Mouse (Mus musculus) liver, embryonic 16.5 days (tissue): ENCODE measurements at regions not wholly inside any gene's neighbourhood (a gene's known extent, or its start where the extent isn't known, plus 50 kb on each side); places are given as distances from the start of the nearest gene placed in this dataset.

Source experiments
- ATAC-seq: fragments of 200-750 bp; cut with Nextera tagmentation; 2 replicates; pipeline ENCODE4 v1.8.0; 2017; ENCODE audit warnings: low read depth, mild to moderate bottlenecking, moderate number of reproducible peaks, moderate library complexity
- H3K27ac ChIP-seq: fragments of 300-500 bp; sonication (generic); 2 replicates; pipeline ENCODE4 v1.5.1; 2014; ENCODE audit warnings: mild to moderate bottlenecking, low read length
- H3K27me3 ChIP-seq: fragments of 300-500 bp; sonication (generic); 2 replicates; pipeline ENCODE4 v1.6.1; 2014; ENCODE audit warnings: low read depth, low read length, mixed read lengths; ENCODE audit not compliant: control insufficient read depth, insufficient read depth
- H3K36me3 ChIP-seq: fragments of 300-500 bp; sonication (generic); 2 replicates; pipeline ENCODE4 v1.6.1; 2014; ENCODE audit warnings: mild to moderate bottlenecking; ENCODE audit not compliant: control insufficient read depth, insufficient read depth
- H3K4me1 ChIP-seq: fragments of 300-500 bp; sonication (generic); 2 replicates; pipeline ENCODE4 v1.6.1; 2014; ENCODE audit warnings: low read depth, low read length, mixed read lengths; ENCODE audit not compliant: control insufficient read depth
- H3K4me2 ChIP-seq: fragments of 300-500 bp; sonication (generic); 2 replicates; pipeline ENCODE4 v1.6.1; 2014; ENCODE audit warnings: low read depth, low read length, mixed read lengths
- H3K4me3 ChIP-seq: fragments of 300-500 bp; sonication (generic); 2 replicates; pipeline ENCODE4 v1.5.1; 2014; ENCODE audit warnings: low read depth, mild to moderate bottlenecking, low read length
- H3K9ac ChIP-seq: fragments of 300-500 bp; sonication (generic); 2 replicates; pipeline ENCODE4 v1.6.1; 2014; ENCODE audit warnings: low read depth, low read length
- H3K9me3 ChIP-seq: fragments of 300-500 bp; sonication (generic); replicated peaks from 2 replicates; pipeline ENCODE4 v1.6.1; 2016; ENCODE audit warnings: low read length; ENCODE audit not compliant: control insufficient read depth
- WGBS: fragments of 180-500 bp; shearing (Covaris S2); extraction: QIAGEN DNeasy Blood & Tissue Kit; methylation state at CpG from one replicate; pipeline ENCODE4 v1.1.7; 2014; ENCODE audit not compliant: insufficient replicate concordance; 5-methylcytosine and 5-hydroxymethylcytosine counted together

DNA sequence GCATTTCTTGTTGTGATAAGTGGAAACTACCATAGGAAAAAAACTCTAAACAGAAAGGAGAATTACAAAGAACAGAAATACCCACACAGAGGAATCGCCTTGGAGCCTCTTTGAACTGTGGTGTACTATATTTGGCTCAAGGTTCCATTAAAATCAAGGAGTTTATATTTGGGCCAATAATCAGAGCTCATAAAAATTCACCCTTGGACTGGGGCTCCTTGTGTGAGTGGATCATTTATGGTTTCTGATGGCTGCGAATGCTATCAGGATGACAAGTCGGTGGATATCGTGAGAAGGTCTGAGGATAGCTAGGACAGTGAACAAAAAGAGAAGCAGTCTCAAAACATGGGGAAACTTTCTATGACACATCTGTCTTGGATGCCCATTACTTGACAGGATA is 92.2 kb upstream of the Klf3 start:
- H3K9me3 ChIP-seq: no peaks in the 10 kb centered on the region
- no peak overlapping the region for H3K27ac ChIP-seq
- H3K4me1 ChIP-seq: peaks cover 25% of the 10 kb centered on the region
- no peak overlapping the region for H3K4me2 ChIP-seq
- H3K36me3 ChIP-seq: no peaks in the 10 kb centered on the region
- H3K4me3 ChIP-seq: no peak overlapping the region
- WGBS: 92% methylated on average over 4 of the region's 4 CpGs
- ATAC-seq: no peak
- H3K27me3 ChIP-seq: no peaks in the 10 kb centered on the region
- no peak overlapping the region for H3K9ac ChIP-seq

DNA sequence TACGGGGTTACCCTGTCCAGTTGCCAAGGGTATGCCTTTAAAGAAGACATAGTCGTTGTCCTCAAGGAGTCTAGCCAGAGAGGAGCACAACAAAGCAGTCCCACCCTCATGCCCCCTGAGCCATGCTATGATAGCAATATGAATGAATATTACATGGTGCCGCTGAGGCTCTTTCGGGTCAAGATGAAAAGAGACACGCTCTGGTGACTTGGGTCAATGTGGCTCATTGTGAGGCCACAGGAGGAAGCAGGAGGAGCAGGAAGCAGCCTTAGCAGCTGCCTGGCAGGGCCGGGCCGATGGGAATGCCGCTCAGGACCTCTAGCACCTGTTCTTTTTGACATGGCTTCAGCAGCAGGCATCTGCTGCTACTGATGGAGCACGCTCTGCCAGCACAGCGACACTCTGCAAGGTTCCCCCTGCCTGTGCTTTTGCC is 89.0 kb upstream of the Klf3 start:
- Histone ChIP-seq H3K4me1 (peaks cover 36% of the 10 kb centered on the region), H3K9ac (no peak overlapping the region), H3K4me3 (no peak overlapping the region), H3K9me3 (no peaks in the 10 kb centered on the region), H3K27ac (peak overlapping the region; percentile 56), H3K27me3 (no peaks in the 10 kb centered on the region), H3K4me2 (peak overlapping the region; percentile 44), H3K36me3 (no peaks in the 10 kb centered on the region)
- ATAC-seq: no peak
- 74% methylated on average over 10 of the region's 10 CpGs for WGBS

DNA sequence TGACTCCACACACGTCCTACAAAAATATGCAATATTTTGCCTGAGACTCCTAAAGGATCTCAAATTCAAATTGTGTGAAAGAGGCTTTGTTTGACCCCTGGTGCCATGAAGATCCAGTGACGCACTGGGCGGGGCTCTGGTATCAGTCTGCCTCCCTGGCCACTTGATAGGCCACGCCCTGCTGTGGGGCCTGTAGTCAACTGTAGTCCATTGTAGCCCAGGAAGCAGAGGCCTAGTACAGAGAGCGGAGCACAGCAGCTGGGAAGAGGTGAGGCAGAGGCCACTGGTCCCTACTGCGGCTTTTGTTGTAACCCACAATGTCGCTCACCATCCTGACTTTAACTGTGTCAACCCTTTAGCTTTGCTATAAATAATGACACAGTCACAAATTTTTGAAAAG is 88.5 kb upstream of the Klf3 start:
- Histone ChIP-seq H3K27me3 (no peaks in the 10 kb centered on the region), H3K36me3 (no peaks in the 10 kb centered on the region), H3K4me3 (peak overlapping the region; percentile 33), H3K4me2 (peak overlapping the region; percentile 44), H3K4me1 (peaks cover 36% of the 10 kb centered on the region), H3K27ac (peak overlapping the region; percentile 56), H3K9ac (peak overlapping the region; percentile 32; the same call in 1 of the 2 replicates), H3K9me3 (no peaks in the 10 kb centered on the region)
- 27% methylated on average over 7 of the region's 7 CpGs for WGBS
- ATAC-seq: peak; percentile 99

DNA sequence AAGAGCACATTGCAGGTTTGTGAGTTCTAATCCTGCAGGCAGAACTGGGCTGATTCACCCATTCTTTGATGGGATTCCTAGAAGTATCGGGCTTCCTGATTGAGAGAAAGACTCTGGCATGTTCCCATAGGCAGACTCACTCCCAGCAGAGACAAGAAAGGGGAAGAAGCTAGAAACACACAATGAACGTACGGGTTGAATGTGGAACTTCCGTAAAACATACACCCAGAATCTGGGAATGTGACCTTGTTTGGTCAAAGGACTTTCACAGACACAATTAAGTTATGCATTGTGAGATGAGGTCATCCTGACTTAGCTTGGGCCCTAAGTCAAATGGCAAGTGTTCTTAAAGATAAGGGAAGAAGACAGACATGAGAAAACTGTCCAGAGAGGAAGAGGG is 86.6 kb upstream of the Klf3 start:
- Histone ChIP-seq H3K4me3 (no peak overlapping the region), H3K9me3 (no peaks in the 10 kb centered on the region), H3K36me3 (no peaks in the 10 kb centered on the region), H3K4me2 (no peak overlapping the region), H3K4me1 (peaks cover 36% of the 10 kb centered on the region), H3K27ac (no peak overlapping the region), H3K9ac (no peak overlapping the region), H3K27me3 (no peaks in the 10 kb centered on the region)
- ATAC-seq: no peak
- 53% methylated on average over 4 of the region's 4 CpGs for WGBS

DNA sequence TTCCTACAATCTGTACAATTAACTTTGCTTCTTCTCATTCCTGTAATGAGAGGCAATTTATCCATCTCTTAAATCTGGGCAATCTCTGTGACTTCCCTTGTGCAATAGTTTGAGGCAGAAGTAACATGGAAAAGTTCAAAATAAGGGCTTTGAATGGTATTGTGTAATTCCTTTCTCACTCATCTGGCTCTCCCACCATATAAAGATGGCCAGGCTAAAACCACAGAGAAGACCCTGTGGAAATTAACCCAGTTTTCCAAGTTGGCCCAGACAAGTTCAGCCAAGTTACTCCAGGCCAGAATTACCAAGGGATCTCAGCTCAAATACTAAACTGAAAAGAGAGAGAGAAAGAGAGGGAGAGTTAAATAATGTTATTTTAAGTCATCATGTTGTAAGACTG is 81.0 kb upstream of the Klf3 start:
- H3K27ac ChIP-seq: no peak overlapping the region
- ATAC-seq: no peak
- no peaks in the 10 kb centered on the region for H3K27me3 ChIP-seq
- H3K4me3 ChIP-seq: no peak overlapping the region
- H3K36me3 ChIP-seq: no peaks in the 10 kb centered on the region
- H3K4me2 ChIP-seq: no peak overlapping the region
- H3K4me1 ChIP-seq: no peaks in the 10 kb centered on the region
- H3K9ac ChIP-seq: no peak overlapping the region
- no peaks in the 10 kb centered on the region for H3K9me3 ChIP-seq

DNA sequence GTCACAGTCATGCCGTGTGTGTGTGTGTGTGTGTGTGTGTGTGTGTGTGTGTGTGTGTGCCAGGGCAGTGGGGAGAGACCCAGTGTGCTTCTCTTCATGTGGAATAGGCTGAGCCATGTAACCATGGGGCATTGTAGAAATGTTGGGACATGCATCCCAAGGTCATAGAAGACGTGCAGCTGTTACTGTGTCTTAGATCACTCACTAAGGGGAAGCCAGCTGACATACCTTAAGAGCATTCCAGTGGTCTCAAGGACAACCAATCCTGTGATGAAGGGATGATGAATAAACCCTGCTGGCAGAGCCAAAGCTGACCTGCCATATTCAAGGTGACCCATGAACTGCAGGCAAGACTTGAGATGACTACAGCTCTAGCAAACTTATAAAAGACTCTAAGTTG is 75.3 kb upstream of the Klf3 start:
- no peak overlapping the region for H3K4me2 ChIP-seq
- no peaks in the 10 kb centered on the region for H3K9me3 ChIP-seq
- H3K4me3 ChIP-seq: no peak overlapping the region
- WGBS: 74% methylated on average over 2 of the region's 2 CpGs
- H3K4me1 ChIP-seq: no peaks in the 10 kb centered on the region
- H3K36me3 ChIP-seq: no peaks in the 10 kb centered on the region
- ATAC-seq: no peak
- no peak overlapping the region for H3K27ac ChIP-seq
- H3K27me3 ChIP-seq: no peaks in the 10 kb centered on the region
- H3K9ac ChIP-seq: no peak overlapping the region

DNA sequence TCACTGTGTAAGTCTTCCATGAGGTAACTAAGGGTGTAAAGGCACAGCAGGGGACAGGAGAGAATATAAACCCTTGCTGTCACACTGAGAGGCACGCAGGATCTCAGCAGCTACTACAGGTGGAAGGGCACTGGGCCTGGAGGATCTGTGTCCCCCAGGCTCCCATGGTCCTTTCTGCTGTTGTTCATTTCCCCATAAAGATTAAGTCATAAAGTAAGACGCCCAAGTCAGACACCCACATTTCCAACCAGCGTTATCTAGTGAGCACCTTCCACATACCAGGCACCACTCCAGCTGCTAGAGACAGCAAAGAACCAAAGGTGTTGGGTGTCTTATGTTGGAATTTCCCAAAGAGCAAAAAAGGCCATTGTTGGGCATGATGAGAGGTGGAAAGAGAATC is 70.8 kb upstream of the Klf3 start:
- no peaks in the 10 kb centered on the region for H3K9me3 ChIP-seq
- no peak for ATAC-seq
- H3K27ac ChIP-seq: no peak overlapping the region
- no peaks in the 10 kb centered on the region for H3K27me3 ChIP-seq
- no peak overlapping the region for H3K4me3 ChIP-seq
- no peak overlapping the region for H3K9ac ChIP-seq
- no peak overlapping the region for H3K4me2 ChIP-seq
- no peaks in the 10 kb centered on the region for H3K36me3 ChIP-seq
- WGBS: 71% methylated on average over 3 of the region's 3 CpGs
- no peaks in the 10 kb centered on the region for H3K4me1 ChIP-seq

DNA sequence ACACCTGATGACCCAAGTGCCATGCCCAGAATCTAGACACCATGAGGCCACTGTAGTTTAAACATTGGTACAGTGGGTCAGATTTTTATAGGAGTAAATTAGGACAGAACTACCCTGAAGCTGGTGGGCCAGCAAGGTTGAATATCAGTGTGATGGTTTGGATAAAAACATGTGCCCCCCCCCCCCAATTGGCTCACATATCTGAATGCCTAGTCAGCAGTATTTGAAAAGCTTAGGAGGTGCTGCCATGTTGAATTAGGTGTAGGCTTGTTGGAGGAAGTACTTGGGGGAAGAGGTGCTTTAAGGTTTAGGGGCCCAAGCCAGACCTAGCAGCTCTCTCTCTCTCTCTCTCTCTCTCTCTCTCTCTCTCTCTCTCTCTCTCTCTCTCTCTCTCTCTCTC is 66.2 kb upstream of the Klf3 start:
- Histone ChIP-seq H3K36me3 (no peaks in the 10 kb centered on the region), H3K27me3 (no peaks in the 10 kb centered on the region), H3K4me1 (peaks cover 2% of the 10 kb centered on the region), H3K4me2 (no peak overlapping the region), H3K9me3 (no peaks in the 10 kb centered on the region), H3K4me3 (no peak overlapping the region), H3K9ac (no peak overlapping the region), H3K27ac (no peak overlapping the region)
- ATAC-seq: no peak

DNA sequence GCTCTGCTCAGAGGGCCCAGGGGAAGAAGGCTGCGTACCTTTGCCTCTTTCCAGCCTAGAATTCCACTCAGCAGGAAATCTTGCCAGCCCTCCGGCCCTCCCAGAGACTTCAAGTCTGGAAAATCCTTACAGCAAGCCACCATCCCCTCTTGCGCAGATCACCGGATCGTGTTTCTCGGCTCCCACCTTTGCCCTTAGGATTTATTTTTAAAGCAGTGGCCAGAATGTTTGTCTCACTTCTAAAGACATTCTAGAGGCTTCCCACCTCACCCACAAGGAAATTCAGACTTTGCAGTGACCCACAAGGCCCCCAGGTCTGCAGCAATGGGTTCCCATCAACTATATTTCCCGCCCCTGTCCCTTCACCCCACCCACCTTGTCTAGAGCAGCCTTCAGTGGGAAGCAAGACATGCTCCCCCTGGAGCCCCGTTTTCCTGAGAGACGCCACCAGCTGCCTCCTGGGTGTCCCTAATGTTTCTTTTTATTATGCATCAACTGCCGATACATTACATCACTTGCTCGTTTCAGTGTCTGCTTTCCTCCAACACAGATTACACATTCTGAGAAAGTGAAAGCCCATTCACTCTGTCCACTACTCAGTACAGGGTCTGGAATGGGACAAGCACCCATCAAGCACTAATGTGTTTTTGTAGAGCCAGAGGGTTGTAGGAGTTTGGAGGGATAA is 65.0 kb upstream of the Klf3 start:
- Histone ChIP-seq H3K9me3 (no peaks in the 10 kb centered on the region), H3K27me3 (no peaks in the 10 kb centered on the region), H3K4me2 (no peak overlapping the region), H3K4me1 (peaks cover 2% of the 10 kb centered on the region), H3K9ac (no peak overlapping the region), H3K27ac (no peak overlapping the region), H3K36me3 (no peaks in the 10 kb centered on the region), H3K4me3 (no peak overlapping the region)
- ATAC-seq: no peak
- 53% methylated on average over 11 of the region's 11 CpGs for WGBS
